Mouse (Mus musculus) midbrain, embryonic 16.5 days (tissue): ENCODE data around the gene Sirt4. TPM values are rescaled to one million over a fixed set of nuclear protein-coding genes. Genes with fewer than 3 reads are reported as not detected.

Source experiments
- ATAC-seq: fragments of 200-750 bp; cut with Nextera tagmentation; 2 replicates; pipeline ENCODE4 v1.8.0; 2017; ENCODE audit warnings: moderate TSS enrichment
- H3K27ac ChIP-seq: fragments of 300-500 bp; sonication (generic); 2 replicates; pipeline ENCODE4 v1.5.1; 2014; ENCODE audit warnings: mild to moderate bottlenecking, low read length, mixed read lengths
- H3K27me3 ChIP-seq: fragments of 300-500 bp; sonication (generic); 2 replicates; pipeline ENCODE4 v1.6.1; 2014; ENCODE audit warnings: low read depth, low read length, mixed read lengths; ENCODE audit not compliant: control insufficient read depth, insufficient read depth
- H3K36me3 ChIP-seq: fragments of 300-500 bp; sonication (generic); 2 replicates; pipeline ENCODE4 v1.6.1; 2014; ENCODE audit warnings: mild to moderate bottlenecking, low read length, moderate library complexity, mixed read lengths; ENCODE audit not compliant: control insufficient read depth, insufficient read depth
- H3K4me1 ChIP-seq: fragments of 300-500 bp; sonication (generic); 2 replicates; pipeline ENCODE4 v1.6.1; 2014; ENCODE audit warnings: mild to moderate bottlenecking, low read length, mixed read lengths; ENCODE audit not compliant: control insufficient read depth, insufficient read depth
- H3K4me2 ChIP-seq: fragments of 300-500 bp; sonication (generic); 2 replicates; pipeline ENCODE4 v1.6.1; 2014; ENCODE audit warnings: mild to moderate bottlenecking, low read length, mixed read lengths
- H3K4me3 ChIP-seq: fragments of 300-500 bp; sonication (generic); 2 replicates; pipeline ENCODE4 v1.5.1; 2014; ENCODE audit warnings: low read depth, mild to moderate bottlenecking, low read length, moderate library complexity, mixed read lengths
- H3K9ac ChIP-seq: fragments of 300-500 bp; sonication (generic); 2 replicates; pipeline ENCODE4 v1.6.1; 2014; ENCODE audit warnings: low read depth, low read length, mixed read lengths
- H3K9me3 ChIP-seq: fragments of 300-500 bp; sonication (generic); replicated peaks from 2 replicates; pipeline ENCODE4 v1.6.1; 2014; ENCODE audit warnings: mild to moderate bottlenecking, low read length, mixed read lengths; ENCODE audit not compliant: control insufficient read depth, poor library complexity, severe bottlenecking
- WGBS: fragments of 180-500 bp; shearing (Covaris S2); extraction: QIAGEN DNeasy Blood & Tissue Kit; methylation state at CpG from one replicate; pipeline ENCODE4 v1.1.7; 2014; 5-methylcytosine and 5-hydroxymethylcytosine counted together
- polyA plus RNA-seq: library from polyadenylated mRNA; unstranded; fragments of >200 nt; fragmentation: Nextera tagmentation; extraction: Ambion mirVana; gene quantifications from 2 replicates; pipeline ENCODE4 v1.2.1, GENCODE M21; 2015

The Sirt4 gene
- polyA plus RNA-seq, 1 experiment from 2014 or later, result 32.3 TPM

- ATAC-seq, result peak; percentile 50
- peak within 1 kb of the TSS; percentile 96 for H3K4me3 ChIP-seq
- H3K27me3 ChIP-seq, result no peaks in the 10 kb centered on the region
- no peaks in the 10 kb centered on the region for H3K9me3 ChIP-seq
- H3K4me1 ChIP-seq, result peaks cover 46% of the 10 kb centered on the region
- no peaks in the 10 kb centered on the region for H3K36me3 ChIP-seq
- peak within 1 kb of the TSS; percentile 100 for H3K9ac ChIP-seq
- WGBS, result under 1% methylated on average over 27 of the region's 117 CpGs
- H3K27ac ChIP-seq, result peak within 1 kb of the TSS; percentile 98
- peak within 1 kb of the TSS; percentile 95 for H3K4me2 ChIP-seq
Measured at GRCm38 (mm10) chr5:115429359-115430186, 55.0 kb downstream of the Sirt4 start, which contains the start of gene Msi1. Gene Msi1, plus strand, starts transcription at chr5:115429599.

- no peak for ATAC-seq
- H3K4me1 ChIP-seq, result peaks cover 40% of the 10 kb centered on the region
- H3K9ac ChIP-seq, result peak overlapping the region; percentile 100
- peak overlapping the region; percentile 95 for H3K4me2 ChIP-seq
- no peaks in the 10 kb centered on the region for H3K9me3 ChIP-seq
- peak overlapping the region; percentile 98 for H3K27ac ChIP-seq
- no peaks in the 10 kb centered on the region for H3K36me3 ChIP-seq
- WGBS, result 0% methylated on average over 20 of the region's 20 CpGs
- no peaks in the 10 kb centered on the region for H3K27me3 ChIP-seq
- peak overlapping the region; percentile 96 for H3K4me3 ChIP-seq
Measured at GRCm38 (mm10) chr5:115428831-115429358, 55.6 kb downstream of the Sirt4 start.

Other genes starting within 250 kb of the Sirt4 start
- 86.1 and 92.8 TPM in 2 replicates for gene Pop5, start 248.9 kb downstream of the Sirt4 start, polyA plus RNA-seq
- gene Rnf10, start 211.8 kb downstream of the Sirt4 start, polyA plus RNA-seq, result 172 and 176 TPM in 2 replicates
- gene Coq5, start 205.1 kb downstream of the Sirt4 start, polyA plus RNA-seq, result 52.8 and 56.1 TPM in 2 replicates
- 1,084 and 1,126 TPM in 2 replicates for gene Dynll1, start 183.7 kb downstream of the Sirt4 start, polyA plus RNA-seq
- 118 and 132 TPM in 2 replicates for gene Srsf9, start 157.5 kb downstream of the Sirt4 start, polyA plus RNA-seq
- 37.8 and 43.5 TPM in 2 replicates for gene Gatc, start 143.5 kb downstream of the Sirt4 start, polyA plus RNA-seq
- 47.9 and 52.6 TPM in 2 replicates for gene Triap1, start 143.5 kb downstream of the Sirt4 start, polyA plus RNA-seq
- gene Cox6a1, start 135.7 kb downstream of the Sirt4 start, polyA plus RNA-seq, result 1,007 and 1,008 TPM in 2 replicates
- 47.9 and 53.7 TPM in 2 replicates for gene Msi1, start 55.1 kb downstream of the Sirt4 start, polyA plus RNA-seq
- not detected in 2 replicates for gene Pla2g1b, start 18.5 kb downstream of the Sirt4 start, polyA plus RNA-seq
- gene Pxn, start 22.0 kb upstream of the Sirt4 start, polyA plus RNA-seq, result 18.3 and 18.5 TPM in 2 replicates
- gene Rplp0, start 74.7 kb upstream of the Sirt4 start, polyA plus RNA-seq, result 794 and 826 TPM in 2 replicates
- gene Gcn1l1, start 80.5 kb upstream of the Sirt4 start, polyA plus RNA-seq, result 45.1 and 46.7 TPM in 2 replicates
- gene Rab35, start 147.2 kb upstream of the Sirt4 start, polyA plus RNA-seq, result 16.5 and 18.5 TPM in 2 replicates
- 40.2 and 43.4 TPM in 2 replicates for gene Bicdl1, start 246.9 kb upstream of the Sirt4 start, polyA plus RNA-seq